Comparison of ENCODE assay signal across 10 mouse cellular contexts in genomic region chr3:92907571-92907970, GRCm38 (mm10). TPM values are rescaled to one million over a fixed set of nuclear protein-coding genes. Genes with fewer than 3 reads are reported as not detected.
A peak's percentile ranks its signal among the peaks of the same experiment; 100 is the strongest.
DNase-seq lines count a peak whose midpoint lies in the region; ATAC-seq and TF ChIP-seq lines count a peak whose summit lies in the region.
"Had no signal": no experiment of that assay in that cellular context is flagged by ENCODE, and none has a peak within 500 bp of the region (broad histone marks: within the 10 kb centered on the region; RNA-seq: fewer than 3 reads in every experiment).

No protein-coding gene starts in this region.

- peak; percentile 40 to 63 for DNase-seq in cerebellum, postnatal 10 days
- no peak for DNase-seq in cerebellum, adult 8-10 months
- no peak for DNase-seq in liver, embryonic 14.5 days (ENCODE audit: low read depth in 3 of 3, low spot score in 3 of 3)
- no peak for DNase-seq in liver, embryonic 11.5 days (ENCODE audit: low spot score)
- DNase-seq in embryo, embryonic 10.5 days (ENCODE audit: low spot score) = peak; percentile 65
- no peak for DNase-seq in midbrain, embryonic 11.5 days (ENCODE audit: low spot score, missing footprints)
- no peak for DNase-seq in T-cell, adult 2 months (ENCODE audit: low spot score)
- DNase-seq in heart, adult 11 months = no peak

- TF ChIP-seq CTCF in liver, embryonic 14.5 days (IDR thresholded peaks at IDR 0.05; ENCODE audit: low read depth) = peak; percentile 56; the same call in 1 of the 2 replicates

- no peak for TF ChIP-seq EP300 in liver, embryonic 14.5 days (IDR thresholded peaks at IDR 0.05; ENCODE audit: low read depth)

- H3K27ac ChIP-seq in liver, embryonic 14.5 days = no peak overlapping the region
- H3K27ac ChIP-seq in liver, embryonic 11.5 days (ENCODE audit: low read depth, low read length) = no peak overlapping the region
- no peak overlapping the region for H3K27ac ChIP-seq in midbrain, embryonic 11.5 days (ENCODE audit: low read depth, low read length)

- ATAC-seq in liver, embryonic 14.5 days (ENCODE audit: insufficient read depth) = no peak
- no peak for ATAC-seq in liver, embryonic 11.5 days (replicated peaks; ENCODE audit: low FRiP score)
- peak; percentile 78; the same call in 1 of the 2 replicates for ATAC-seq in midbrain, embryonic 11.5 days (ENCODE audit: low FRiP score)

- no peaks in the 10 kb centered on the region for H3K4me1 ChIP-seq in liver, embryonic 14.5 days (replicated peaks; ENCODE audit: control insufficient read depth in 2 of 2, insufficient read depth in 2 of 2, low read length in 1 of 2)
- no peaks in the 10 kb centered on the region for H3K4me1 ChIP-seq in liver, embryonic 11.5 days (replicated peaks; ENCODE audit: control insufficient read depth, insufficient read depth, low read length)
- H3K4me1 ChIP-seq in midbrain, embryonic 11.5 days (ENCODE audit: control insufficient read depth, insufficient read depth, low read length) = no peaks in the 10 kb centered on the region

- no peak overlapping the region for H3K4me3 ChIP-seq in liver, embryonic 14.5 days (ENCODE audit: insufficient read depth in 1 of 2, low read depth in 2 of 2, low read length in 2 of 2)
- no peak overlapping the region for H3K4me3 ChIP-seq in liver, embryonic 11.5 days (ENCODE audit: low read depth, low read length)
- H3K4me3 ChIP-seq in midbrain, embryonic 11.5 days (ENCODE audit: low read depth, low read length) = no peak overlapping the region

- no peak overlapping the region for H3K9ac ChIP-seq in liver, embryonic 14.5 days (replicated peaks)
- no peak overlapping the region for H3K9ac ChIP-seq in liver, embryonic 11.5 days (ENCODE audit: low read depth, low read length)
- H3K9ac ChIP-seq in midbrain, embryonic 11.5 days (ENCODE audit: low read length) = no peak overlapping the region

- no peaks in the 10 kb centered on the region for H3K27me3 ChIP-seq in liver, embryonic 14.5 days (ENCODE audit: control insufficient read depth, insufficient read depth, low read length)
- H3K27me3 ChIP-seq in liver, embryonic 11.5 days (replicated peaks; ENCODE audit: control insufficient read depth, insufficient read depth, low read length) = no peaks in the 10 kb centered on the region
- H3K27me3 ChIP-seq in midbrain, embryonic 11.5 days (ENCODE audit: control insufficient read depth, insufficient read depth, low read length) = no peaks in the 10 kb centered on the region

- 30% methylated on average over 4 of the region's 4 CpGs for WGBS in liver, embryonic 14.5 days (ENCODE audit: insufficient replicate concordance)
- WGBS in liver, embryonic 11.5 days = 25% methylated on average over 4 of the region's 4 CpGs
- WGBS in midbrain, embryonic 11.5 days = 28% methylated on average over 4 of the region's 4 CpGs

- no peaks in the 10 kb centered on the region for H3K9me3 ChIP-seq in liver, embryonic 14.5 days (ENCODE audit: control insufficient read depth, low read length)
- no peaks in the 10 kb centered on the region for H3K9me3 ChIP-seq in liver, embryonic 11.5 days (ENCODE audit: control insufficient read depth, low read length)
- no peaks in the 10 kb centered on the region for H3K9me3 ChIP-seq in midbrain, embryonic 11.5 days (ENCODE audit: control insufficient read depth, low read length)
- H3K9me3 ChIP-seq: G1E had no signal

- no peak overlapping the region for H3K4me2 ChIP-seq in liver, embryonic 14.5 days (ENCODE audit: low read depth)
- H3K4me2 ChIP-seq in liver, embryonic 11.5 days = no peak overlapping the region
- no peak overlapping the region for H3K4me2 ChIP-seq in midbrain, embryonic 11.5 days

- no peaks in the 10 kb centered on the region for H3K36me3 ChIP-seq in liver, embryonic 14.5 days (replicated peaks; ENCODE audit: control insufficient read depth, insufficient read depth, low read depth)
- no peaks in the 10 kb centered on the region for H3K36me3 ChIP-seq in liver, embryonic 11.5 days (ENCODE audit: control insufficient read depth, insufficient read depth, low read length)
- H3K36me3 ChIP-seq in midbrain, embryonic 11.5 days (ENCODE audit: control insufficient read depth, insufficient read depth, low read length) = no peaks in the 10 kb centered on the region
- H3K36me3 ChIP-seq: G1E had no signal

RNA-seq across cellular contexts. Expression of gene Lce3a, which starts 18.5 kb away (rescaled TPM):
- polyA plus RNA-seq in liver, embryonic 14.5 days (2012; rRNA removed) = not detected in 2 replicates
- not detected in 2 replicates for polyA plus RNA-seq in liver, embryonic 14.5 days (2014; fragmentation: Nextera tagmentation; extraction: Ambion mirVana)
- not detected in 2 replicates for polyA plus RNA-seq in liver, embryonic 11.5 days (2014; fragmentation: Nextera tagmentation; extraction: Ambion mirVana)
- not detected in 2 replicates for polyA plus RNA-seq in midbrain, embryonic 11.5 days (2014; fragmentation: Nextera tagmentation; extraction: Ambion mirVana)
- polyA plus RNA-seq: G1E; liver, embryonic 16.5 days had no signal

RNA-seq across cellular contexts. Expression of gene Lce3b, which starts 25.2 kb away (rescaled TPM):
- polyA plus RNA-seq in liver, embryonic 14.5 days (2012; rRNA removed) = not detected in 2 replicates
- not detected in 2 replicates for polyA plus RNA-seq in liver, embryonic 14.5 days (2014; fragmentation: Nextera tagmentation; extraction: Ambion mirVana)
- not detected in 2 replicates for polyA plus RNA-seq in liver, embryonic 11.5 days (2014; fragmentation: Nextera tagmentation; extraction: Ambion mirVana)
- polyA plus RNA-seq in midbrain, embryonic 11.5 days (2014; fragmentation: Nextera tagmentation; extraction: Ambion mirVana) = not detected in 2 replicates
- polyA plus RNA-seq: G1E; liver, embryonic 16.5 days had no signal

RNA-seq across cellular contexts. Expression of gene Lce3c, which starts 36.7 kb away (rescaled TPM):
- not detected in 2 replicates for polyA plus RNA-seq in liver, embryonic 14.5 days (2012; rRNA removed)
- polyA plus RNA-seq in liver, embryonic 14.5 days (2014; fragmentation: Nextera tagmentation; extraction: Ambion mirVana) = not detected in 2 replicates
- polyA plus RNA-seq in liver, embryonic 11.5 days (2014; fragmentation: Nextera tagmentation; extraction: Ambion mirVana) = not detected in 2 replicates
- not detected in 2 replicates for polyA plus RNA-seq in midbrain, embryonic 11.5 days (2014; fragmentation: Nextera tagmentation; extraction: Ambion mirVana)
- polyA plus RNA-seq: G1E; liver, embryonic 16.5 days had no signal

RNA-seq across cellular contexts. Expression of gene 2310050C09Rik, which starts 37.6 kb away (rescaled TPM):
- polyA plus RNA-seq in liver, embryonic 14.5 days (2012; rRNA removed) = not detected in 2 replicates
- polyA plus RNA-seq in liver, embryonic 14.5 days (2014; fragmentation: Nextera tagmentation; extraction: Ambion mirVana) = not detected in 2 replicates
- polyA plus RNA-seq in liver, embryonic 11.5 days (2014; fragmentation: Nextera tagmentation; extraction: Ambion mirVana) = not detected in 2 replicates
- not detected in 2 replicates for polyA plus RNA-seq in midbrain, embryonic 11.5 days (2014; fragmentation: Nextera tagmentation; extraction: Ambion mirVana)
- polyA plus RNA-seq: G1E; liver, embryonic 16.5 days had no signal

RNA-seq across cellular contexts. Expression of gene Lce3d, which starts 49.6 kb away (rescaled TPM):
- polyA plus RNA-seq in liver, embryonic 14.5 days (2012; rRNA removed) = not detected in 2 replicates
- polyA plus RNA-seq in liver, embryonic 14.5 days (2014; fragmentation: Nextera tagmentation; extraction: Ambion mirVana) = not detected in 2 replicates
- polyA plus RNA-seq in liver, embryonic 11.5 days (2014; fragmentation: Nextera tagmentation; extraction: Ambion mirVana) = not detected in 2 replicates
- polyA plus RNA-seq in midbrain, embryonic 11.5 days (2014; fragmentation: Nextera tagmentation; extraction: Ambion mirVana) = not detected in 2 replicates
- polyA plus RNA-seq: G1E; liver, embryonic 16.5 days had no signal

Comparison
In these comparisons a context has a peak if more than half of its experiments do, and no peak if none do; other contexts are left out.
1. DNase-seq: peak in cerebellum, postnatal 10 days (2 of 2) and embryo, embryonic 10.5 days (single experiment); none in cerebellum, adult 8-10 months (single experiment), liver, embryonic 14.5 days (0 of 3), liver, embryonic 11.5 days (single experiment), midbrain, embryonic 11.5 days (single experiment), T-cell, adult 2 months (single experiment) and heart, adult 11 months (single experiment).